Mouse (Mus musculus): ENCODE data around the gene Atcay.

DNA sequence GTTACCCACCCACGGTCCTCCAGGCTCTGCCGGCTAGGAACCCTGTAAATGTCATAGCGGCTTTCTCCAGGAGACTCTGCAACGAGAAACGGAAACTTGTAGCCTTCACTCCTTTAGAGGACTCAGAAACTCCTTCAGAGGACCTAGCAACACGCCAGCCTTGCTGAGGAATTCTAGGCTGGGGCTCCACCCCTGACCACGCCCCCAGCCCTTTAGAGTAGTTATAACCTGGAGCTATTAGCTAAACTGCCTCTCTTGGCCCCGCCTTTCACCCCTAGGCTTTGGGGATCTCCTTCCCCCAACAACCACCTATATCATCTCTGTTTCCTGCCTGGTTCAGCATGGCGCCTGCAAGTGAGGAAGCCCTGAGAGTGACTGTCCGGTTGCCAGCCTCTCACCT lies 48.9 kb upstream of the Atcay start:
- TF ChIP-seq CTCF (conservative IDR thresholded peaks at IDR 0.05; ENCODE audit: low read length) (no peak), POU5F1 (IDR thresholded peaks at IDR 0.05; ENCODE audit: borderline replicate concordance, low read length) (no peak)

Measured in E14TG2a.4 (cell line).